Mouse (Mus musculus): ENCODE measurements around the gene Cyb561. TPM values are rescaled to one million over a fixed set of nuclear protein-coding genes. Genes with fewer than 3 reads are reported as not detected.
A peak's percentile ranks its signal among the peaks of the same experiment; 100 is the strongest.

Gene Cyb561
- total RNA-seq, 2 experiments from 2014 or later = 31.9 to 34.0 TPM

DNA sequence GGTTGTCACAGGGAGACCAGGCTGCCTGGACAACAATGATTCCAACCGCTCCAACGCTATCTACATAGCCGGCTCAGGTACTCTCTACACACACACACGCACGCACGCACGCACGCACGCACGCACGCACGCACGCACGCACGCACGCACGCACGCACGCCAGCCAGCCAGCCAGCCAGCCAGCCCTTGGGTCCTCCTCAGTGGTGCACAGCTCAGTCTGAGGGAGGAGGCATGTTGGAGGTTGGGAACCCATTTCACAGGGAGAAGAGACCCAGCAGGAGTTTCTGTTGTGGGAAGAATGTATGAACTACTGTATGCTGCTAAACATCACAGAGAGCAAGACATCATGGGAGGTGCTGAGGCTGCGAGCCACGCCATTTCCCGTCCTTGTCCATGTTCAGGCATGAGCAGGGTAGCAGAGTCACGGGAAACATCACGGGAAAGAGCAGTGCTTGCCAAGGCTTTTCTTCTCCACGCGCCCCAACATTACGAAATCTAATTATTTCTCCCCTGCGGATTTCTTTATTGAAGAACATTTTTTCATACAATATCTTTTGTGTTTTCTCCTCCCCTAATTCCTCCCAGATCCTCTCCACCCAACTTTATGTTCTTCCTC is 2.8 kb upstream of the Cyb561 start:
- no peak for DNase-seq (ENCODE audit: low spot score in 2 of 2)

DNA sequence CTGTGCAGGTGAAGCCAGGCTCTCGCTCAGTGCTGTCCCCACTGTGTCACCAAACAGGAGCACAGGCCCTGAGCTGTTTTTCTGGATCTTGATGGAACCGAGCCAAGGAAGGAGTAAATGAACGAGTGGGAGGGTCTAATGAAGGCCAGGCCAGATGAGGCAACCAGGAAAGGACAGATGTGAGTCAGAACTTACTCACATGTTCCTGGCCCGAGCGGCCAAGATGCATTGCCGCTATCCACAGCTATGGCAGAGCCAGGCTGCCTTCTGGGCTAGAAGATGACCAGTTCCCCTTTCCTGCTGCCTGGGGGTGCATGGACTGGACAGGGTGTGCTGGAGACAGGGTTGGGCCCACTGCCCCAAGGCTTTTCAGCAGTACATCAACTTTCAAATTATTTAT is 266 bp upstream of the Cyb561 start:
- no peak for DNase-seq (ENCODE audit: low spot score in 2 of 2)

GRCm38 (mm10) chr11:105952111-105952510 is 1.0 kb downstream of the Cyb561 start:
- DNase-seq (ENCODE audit: low spot score in 2 of 2) = no peak

GRCm38 (mm10) chr11:105951601-105952044 is 1.5 kb downstream of the Cyb561 start:
- DNase-seq (ENCODE audit: low spot score in 2 of 2) = no peak

DNA sequence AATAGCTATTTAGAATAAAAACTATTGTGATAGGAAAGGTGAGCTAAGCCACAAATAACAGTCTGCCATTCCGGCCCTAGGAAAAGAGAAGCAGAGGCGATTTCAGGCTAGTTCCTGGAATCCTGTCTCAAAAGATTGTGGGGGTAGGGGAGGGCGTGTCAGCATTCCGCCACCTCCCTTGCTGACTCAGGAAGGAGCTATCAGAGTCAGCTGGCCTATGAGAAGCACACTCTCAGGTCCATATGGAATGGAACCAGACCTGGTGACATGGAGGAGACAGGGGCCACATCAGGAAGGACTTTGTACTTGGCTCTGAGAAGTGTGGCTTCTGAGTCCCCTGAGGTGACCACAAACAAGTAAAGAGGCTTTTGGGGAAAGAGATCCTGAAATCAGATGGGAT is 2.6 kb downstream of the Cyb561 start:
- no peak for DNase-seq (ENCODE audit: low spot score in 2 of 2)

GRCm38 (mm10) chr11:105948255-105948654 is 4.9 kb downstream of the Cyb561 start:
- no peak for DNase-seq (ENCODE audit: low spot score in 2 of 2)

DNA sequence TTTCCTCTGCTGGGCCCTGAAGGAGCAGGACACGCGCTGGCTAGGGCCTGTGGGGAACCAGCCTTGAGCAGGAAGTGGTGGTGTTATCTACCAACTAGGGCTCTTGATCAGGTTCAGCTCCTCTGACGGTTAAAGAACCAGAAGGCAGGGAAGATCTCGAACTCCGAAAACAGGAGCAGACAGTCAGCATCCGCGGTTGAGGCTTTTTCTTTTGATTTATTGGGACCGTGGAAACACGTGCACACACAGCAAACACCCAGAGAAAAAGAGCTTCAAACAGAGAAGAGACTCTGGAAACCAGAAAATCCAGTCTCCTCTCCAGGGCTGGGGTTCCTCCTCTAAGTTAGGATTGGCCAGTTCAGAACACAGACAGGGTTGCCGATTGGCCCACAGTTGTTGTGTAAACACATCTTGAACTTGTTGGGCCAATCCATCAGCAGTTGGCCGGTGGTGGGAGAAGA is 6.4 kb downstream of the Cyb561 start:
- no peak for DNase-seq (ENCODE audit: low spot score in 2 of 2)

GRCm38 (mm10) chr11:105944770-105945672 is 8.1 kb downstream of the Cyb561 start:
- no peak for DNase-seq (ENCODE audit: low spot score in 2 of 2)

DNA sequence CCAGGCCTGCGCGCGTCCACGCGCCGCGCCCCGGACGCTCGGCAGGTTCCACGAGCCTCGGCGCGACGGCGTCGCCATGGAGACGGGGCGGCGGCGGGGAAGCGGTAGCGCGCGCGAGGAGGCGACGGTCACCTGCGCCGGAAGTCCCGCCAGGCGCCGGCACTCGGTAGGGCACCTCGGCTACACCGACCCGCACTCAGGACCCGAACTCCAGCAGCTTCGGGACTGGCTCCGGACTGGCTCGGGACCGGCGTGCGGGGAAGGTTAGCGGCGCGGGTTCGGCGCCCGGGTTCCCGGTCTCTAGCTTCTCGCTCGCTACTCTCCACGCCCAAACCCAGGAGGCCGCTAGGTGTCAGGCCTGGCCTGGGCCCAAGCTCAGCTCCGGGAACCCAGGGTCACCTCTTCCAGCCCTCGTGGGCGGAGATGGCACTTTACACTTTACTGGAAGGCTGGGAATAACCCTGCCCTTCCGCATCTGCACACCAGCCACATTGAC is 9.0 kb downstream of the Cyb561 start:
- DNase-seq (ENCODE audit: low spot score in 2 of 2) = peak; percentile 43 to 52

- no peak for DNase-seq (ENCODE audit: low spot score in 2 of 2)
Observed at GRCm38 (mm10) chr11:105943133-105944102, 9.7 kb downstream of the Cyb561 start.

DNA sequence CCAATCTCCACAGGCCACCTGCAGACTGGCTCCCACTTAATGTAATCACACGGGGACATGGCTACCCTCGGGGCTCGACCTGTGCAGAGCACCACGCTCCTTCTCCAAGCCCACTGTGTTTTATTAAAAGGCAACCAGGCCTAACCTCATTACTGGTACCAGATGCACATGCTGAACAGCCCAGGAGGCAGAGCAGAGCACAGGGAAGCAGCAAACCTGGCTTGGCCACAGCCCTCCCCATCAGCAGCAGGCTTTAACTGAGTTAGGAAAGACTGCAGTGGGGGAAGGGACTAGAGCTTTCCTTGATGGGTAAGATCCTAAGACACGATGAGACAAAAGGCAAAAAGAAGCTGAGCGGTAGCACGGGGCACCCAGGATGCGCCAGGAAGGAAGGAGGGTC is 11.2 kb downstream of the Cyb561 start:
- no peak for DNase-seq (ENCODE audit: low spot score in 2 of 2)

GRCm38 (mm10) chr11:105938771-105939170 is 14.4 kb downstream of the Cyb561 start:
- DNase-seq (ENCODE audit: low spot score in 2 of 2) = no peak

- DNase-seq (ENCODE audit: low spot score in 2 of 2) = no peak
Observed at GRCm38 (mm10) chr11:105936974-105937373, 16.2 kb downstream of the Cyb561 start.

DNA sequence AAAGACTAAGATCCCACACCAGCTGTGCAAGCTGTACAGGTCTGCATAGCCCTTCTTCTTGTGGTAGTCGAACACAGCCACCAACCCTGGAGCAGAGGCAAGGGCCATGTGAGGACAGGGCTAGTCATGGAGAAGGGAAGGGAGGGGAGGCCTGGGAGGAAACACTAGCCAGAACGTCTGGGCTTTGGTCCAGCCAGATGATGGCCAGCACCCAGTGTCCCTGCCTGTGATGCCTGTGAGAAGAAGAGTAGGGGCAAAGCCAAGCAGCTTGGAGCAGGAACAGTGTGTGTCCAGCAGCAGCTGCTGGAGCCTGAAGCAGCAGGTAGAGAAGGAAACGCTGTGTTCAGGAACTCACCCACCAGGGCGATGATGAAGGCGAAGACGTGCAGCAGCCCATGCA is 16.9 kb downstream of the Cyb561 start:
- peak; percentile 62 to 75 for DNase-seq (ENCODE audit: low spot score in 2 of 2)

DNA sequence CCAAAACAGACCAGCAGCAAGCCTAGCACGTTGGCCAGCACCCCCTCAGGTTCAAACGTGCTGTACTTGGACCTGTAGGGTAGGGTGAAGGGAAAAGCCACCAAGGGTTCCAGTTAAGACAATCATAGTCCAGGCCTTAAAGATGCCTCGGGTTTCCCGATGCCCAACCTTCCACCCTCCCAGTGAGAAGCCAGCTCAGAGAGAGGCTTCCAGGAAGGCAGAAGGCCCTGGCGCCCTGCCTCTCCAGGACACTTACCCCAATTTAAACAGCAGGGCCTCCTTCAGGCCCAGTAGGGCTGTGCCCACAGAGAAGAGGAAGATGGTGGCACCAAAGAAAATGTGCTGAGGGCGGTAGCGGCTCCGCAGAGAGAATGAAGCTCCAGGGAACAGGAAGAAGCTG is 17.6 kb downstream of the Cyb561 start:
- DNase-seq (ENCODE audit: low spot score in 2 of 2) = no peak

- DNase-seq (ENCODE audit: low spot score in 2 of 2) = no peak
Observed at GRCm38 (mm10) chr11:105934816-105935215, 18.3 kb downstream of the Cyb561 start.

DNA sequence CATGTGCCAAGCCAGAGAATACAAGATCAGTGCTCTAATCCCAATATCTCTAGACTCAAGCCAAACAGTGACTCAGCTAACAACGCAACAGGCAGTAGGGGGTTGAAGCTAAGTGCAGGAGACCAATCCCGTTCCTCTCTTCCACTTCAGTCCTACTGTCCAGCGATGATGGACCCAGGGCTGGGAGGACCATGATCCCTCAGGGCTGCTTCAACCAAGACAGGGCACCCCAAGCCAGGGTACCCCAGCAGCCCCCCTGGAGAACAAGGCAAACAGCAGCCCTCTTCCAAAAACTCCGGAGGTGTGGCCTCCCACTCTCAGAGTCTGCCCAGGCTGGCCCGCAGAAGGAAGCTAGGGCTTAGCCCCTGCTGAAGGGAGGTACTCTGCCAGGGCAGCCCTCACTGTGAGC is 18.8 kb downstream of the Cyb561 start:
- no peak for DNase-seq (ENCODE audit: low spot score in 2 of 2)

DNA sequence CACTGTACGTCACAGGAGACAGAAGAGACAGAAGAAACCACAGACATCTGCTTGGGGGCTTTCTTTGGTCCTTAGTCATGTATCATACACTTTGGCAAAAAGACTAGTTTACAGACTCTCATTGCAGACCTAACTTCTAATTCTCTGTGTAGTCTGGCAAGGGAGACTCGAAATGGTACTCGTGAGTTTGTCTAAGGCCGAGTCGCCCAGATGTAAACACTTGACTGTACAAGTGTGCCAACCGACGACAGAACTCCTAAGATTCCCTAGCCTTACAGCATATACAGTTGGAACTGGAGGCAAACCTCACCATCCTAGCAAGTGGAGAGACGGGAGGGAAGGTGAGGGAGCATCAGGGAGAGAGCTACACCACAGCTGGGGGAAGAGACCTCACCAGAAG is 19.4 kb downstream of the Cyb561 start:
- no peak for DNase-seq (ENCODE audit: low spot score in 2 of 2)

DNA sequence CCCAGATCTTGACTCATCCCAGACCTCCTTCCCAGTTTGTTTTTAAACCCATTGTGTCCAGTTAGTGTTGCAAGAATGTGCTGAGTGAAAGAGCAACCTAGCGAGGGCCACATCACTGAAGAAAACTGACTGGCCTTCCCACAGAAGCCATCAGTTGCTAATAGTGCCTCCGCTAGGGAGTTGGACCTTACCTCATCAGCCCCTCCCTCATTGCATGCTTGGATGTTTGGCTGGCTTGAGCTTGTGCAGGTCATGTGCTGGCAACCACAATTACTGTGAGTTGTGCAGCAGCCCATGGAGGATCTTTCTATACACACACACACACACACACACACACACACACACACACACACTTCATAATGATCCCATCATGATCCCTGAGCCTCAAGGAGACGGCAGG is 21.8 kb downstream of the Cyb561 start:
- no peak for DNase-seq (ENCODE audit: low spot score in 2 of 2)

GRCm38 (mm10) chr11:105928171-105928570 is 25.0 kb downstream of the Cyb561 start:
- no peak for DNase-seq (ENCODE audit: low spot score in 2 of 2)
